Mouse (Mus musculus) heart, embryonic 10.5 days (tissue): ENCODE results near the gene Theg. TPM values are rescaled to one million over a fixed set of nuclear protein-coding genes. Genes with fewer than 3 reads are reported as not detected.

ENCODE experiments used
- DNase-seq: peaks from one replicate; pipeline ENCODE4 v3.0.0-alpha.2; 2017; ENCODE audit warnings: low spot score
- H3K27ac ChIP-seq: fragments of 300-500 bp; sonication (generic); 2 replicates; pipeline ENCODE4 v1.5.1; 2016; ENCODE audit warnings: mild to moderate bottlenecking
- H3K27me3 ChIP-seq: fragments of 300-500 bp; sonication (generic); 2 replicates; pipeline ENCODE4 v1.6.1; 2016; ENCODE audit warnings: mild to moderate bottlenecking; ENCODE audit not compliant: poor library complexity, insufficient read depth, severe bottlenecking
- H3K36me3 ChIP-seq: fragments of 300-500 bp; sonication (generic); 2 replicates; pipeline ENCODE4 v1.6.1; 2016; ENCODE audit warnings: mild to moderate bottlenecking, moderate library complexity
- H3K4me1 ChIP-seq: fragments of 300-500 bp; sonication (generic); 2 replicates; pipeline ENCODE4 v1.6.1; 2016; ENCODE audit warnings: mild to moderate bottlenecking
- H3K4me3 ChIP-seq: fragments of 300-500 bp; sonication (generic); 2 replicates; pipeline ENCODE4 v1.5.1; 2016; ENCODE audit warnings: mild to moderate bottlenecking, moderate library complexity
- H3K9me3 ChIP-seq: fragments of 300-500 bp; sonication (generic); 2 replicates; pipeline ENCODE4 v1.6.1; 2016; ENCODE audit warnings: mild to moderate bottlenecking, moderate library complexity
- WGBS: fragments of 180-500 bp; shearing (Covaris S2); methylation state at CpG from one replicate; pipeline ENCODE4 v1.1.7; 2016; 5-methylcytosine and 5-hydroxymethylcytosine counted together
- polyA plus RNA-seq: library from polyadenylated mRNA; unstranded; fragments of >200 nt; fragmentation: Nextera tagmentation; extraction: Ambion mirVana; gene quantifications from 2 replicates; pipeline ENCODE4 v1.2.1, GENCODE M21; 2016

Theg gene
- polyA plus RNA-seq, 1 experiment from 2014 or later, result not detected

DNA sequence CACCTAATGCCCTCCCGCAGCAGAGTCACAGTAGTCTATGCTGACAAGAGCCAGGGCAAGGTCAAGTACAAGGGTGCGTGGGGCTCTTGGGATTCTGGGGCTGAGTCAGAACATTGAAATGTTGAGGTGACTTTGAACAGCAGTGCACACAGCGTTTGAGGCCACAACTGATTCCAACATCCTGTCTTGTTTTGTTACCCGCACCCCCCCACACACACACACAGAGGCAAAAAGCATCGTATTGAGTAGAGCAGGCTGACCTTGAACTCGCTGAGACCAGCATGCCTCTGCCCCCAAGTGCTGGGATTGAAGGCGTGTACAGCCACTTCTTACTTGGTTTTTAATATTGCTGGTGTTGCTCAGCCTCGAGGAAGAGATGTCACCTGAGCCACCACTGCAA, 12.8 kb downstream of the Theg start:
- Histone ChIP-seq H3K4me1 (no peaks in the 10 kb centered on the region), H3K9me3 (no peaks in the 10 kb centered on the region), H3K36me3 (no peaks in the 10 kb centered on the region), H3K4me3 (no peak overlapping the region), H3K27ac (no peak overlapping the region), H3K27me3 (peaks cover 8% of the 10 kb centered on the region; the same call in 1 of the 2 replicates)
- peak; percentile 61 for DNase-seq
- 83% methylated on average over 8 of the region's 8 CpGs for WGBS

DNA sequence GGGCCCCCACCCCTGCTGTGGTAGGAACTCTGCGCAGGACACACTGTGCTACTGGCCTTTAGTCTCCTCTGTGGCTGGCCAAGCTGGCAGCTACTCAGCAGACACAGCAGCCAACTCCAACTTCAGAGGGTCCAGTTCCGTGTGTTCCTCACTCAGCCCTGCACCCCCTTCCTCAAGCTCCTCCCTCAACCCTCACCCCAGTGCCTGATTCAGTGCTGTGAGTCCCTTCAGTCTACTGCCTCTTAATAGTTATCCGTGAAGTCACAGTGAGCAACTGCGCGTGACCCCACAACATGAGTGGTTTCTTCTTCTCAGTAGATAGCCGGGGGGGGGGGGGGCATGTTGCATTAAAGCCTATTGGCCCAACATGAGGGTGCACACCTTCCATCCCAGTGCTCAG, 13.5 kb downstream of the Theg start:
- no peak overlapping the region for H3K27ac ChIP-seq
- H3K27me3 ChIP-seq, result peaks cover under 1% of the 10 kb centered on the region; the same call in 1 of the 2 replicates
- H3K36me3 ChIP-seq, result no peaks in the 10 kb centered on the region
- no peak overlapping the region for H3K4me3 ChIP-seq
- DNase-seq, result peak; percentile 65
- no peaks in the 10 kb centered on the region for H3K9me3 ChIP-seq
- no peaks in the 10 kb centered on the region for H3K4me1 ChIP-seq
- 80% methylated on average over 6 of the region's 6 CpGs for WGBS

DNA sequence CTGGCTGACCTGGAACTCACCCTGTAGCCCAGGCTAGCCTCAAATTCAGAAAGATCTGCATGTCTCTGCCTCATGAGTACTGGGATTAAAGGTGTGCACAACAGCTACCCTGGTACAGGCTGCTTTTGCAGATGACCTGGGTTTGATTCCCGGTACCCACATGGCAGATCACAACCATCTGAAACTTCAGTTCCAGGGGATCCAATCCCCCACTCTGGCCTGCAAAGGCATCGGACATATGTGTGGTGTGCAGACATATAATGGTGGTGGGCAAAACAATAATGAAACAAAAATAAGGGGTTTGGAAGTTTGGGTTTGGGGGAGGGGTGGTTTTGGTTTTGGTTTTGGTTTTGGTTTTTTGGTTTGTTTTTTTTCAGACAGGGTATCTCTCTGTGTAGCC, 15.8 kb downstream of the Theg start:
- Histone ChIP-seq H3K27ac (no peak overlapping the region), H3K4me3 (no peak overlapping the region), H3K4me1 (no peaks in the 10 kb centered on the region), H3K36me3 (no peaks in the 10 kb centered on the region), H3K27me3 (no peaks in the 10 kb centered on the region), H3K9me3 (no peaks in the 10 kb centered on the region)
- DNase-seq, result peak; percentile 27
- WGBS, result 86% methylated on average over 2 of the region's 2 CpGs

DNA sequence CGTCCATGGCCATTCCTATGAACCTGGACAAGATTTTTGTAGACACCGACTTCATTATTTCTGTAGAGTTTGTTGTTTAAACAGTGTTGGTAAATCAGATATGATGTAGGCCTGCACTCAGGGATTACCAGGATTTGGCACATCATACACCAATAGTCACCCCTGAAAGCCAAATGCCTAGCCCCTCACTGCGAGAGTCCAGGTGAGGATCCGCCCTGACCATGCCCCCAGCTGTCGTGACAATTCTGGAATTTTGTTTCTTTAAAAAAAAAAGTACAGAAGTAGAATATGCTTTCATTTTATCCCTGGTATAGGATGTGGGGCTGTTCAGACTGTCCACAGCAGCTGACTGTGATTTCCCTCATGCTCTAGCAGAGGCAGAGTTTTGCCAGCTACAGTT, 17.2 kb downstream of the Theg start:
- no peak overlapping the region for H3K27ac ChIP-seq
- no peaks in the 10 kb centered on the region for H3K27me3 ChIP-seq
- no peaks in the 10 kb centered on the region for H3K36me3 ChIP-seq
- no peaks in the 10 kb centered on the region for H3K9me3 ChIP-seq
- peak; percentile 58 for DNase-seq
- H3K4me1 ChIP-seq, result no peaks in the 10 kb centered on the region
- no peak overlapping the region for H3K4me3 ChIP-seq
- 84% methylated on average over 5 of the region's 5 CpGs for WGBS

DNA sequence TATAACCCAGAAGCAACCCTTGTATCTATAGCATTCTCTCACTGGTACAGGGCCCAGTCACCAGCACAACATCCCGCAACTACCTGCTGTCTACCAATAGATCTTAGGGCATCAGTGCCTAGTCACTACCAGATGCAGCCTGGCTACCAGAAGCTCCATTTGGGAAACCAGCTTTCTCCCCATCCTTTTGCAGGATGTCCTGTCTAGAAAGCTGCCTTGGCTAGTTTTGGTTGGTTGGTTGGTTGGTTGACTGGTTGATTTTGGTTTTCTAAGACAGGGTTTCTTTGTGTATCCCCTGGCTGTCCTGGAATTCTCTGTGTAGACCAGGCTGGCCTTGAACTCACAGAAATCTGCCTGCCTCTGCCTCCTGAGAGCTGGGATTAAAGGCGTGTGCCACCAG, 27.4 kb downstream of the Theg start:
- H3K4me3 ChIP-seq, result no peak overlapping the region
- H3K4me1 ChIP-seq, result peaks cover 4% of the 10 kb centered on the region; the same call in 1 of the 2 replicates
- no peak overlapping the region for H3K27ac ChIP-seq
- H3K36me3 ChIP-seq, result no peaks in the 10 kb centered on the region
- no peaks in the 10 kb centered on the region for H3K9me3 ChIP-seq
- DNase-seq, result peak; percentile 55
- 91% methylated on average over 2 of the region's 2 CpGs for whole genome bisulfite sequencing
- no peaks in the 10 kb centered on the region for H3K27me3 ChIP-seq

DNA sequence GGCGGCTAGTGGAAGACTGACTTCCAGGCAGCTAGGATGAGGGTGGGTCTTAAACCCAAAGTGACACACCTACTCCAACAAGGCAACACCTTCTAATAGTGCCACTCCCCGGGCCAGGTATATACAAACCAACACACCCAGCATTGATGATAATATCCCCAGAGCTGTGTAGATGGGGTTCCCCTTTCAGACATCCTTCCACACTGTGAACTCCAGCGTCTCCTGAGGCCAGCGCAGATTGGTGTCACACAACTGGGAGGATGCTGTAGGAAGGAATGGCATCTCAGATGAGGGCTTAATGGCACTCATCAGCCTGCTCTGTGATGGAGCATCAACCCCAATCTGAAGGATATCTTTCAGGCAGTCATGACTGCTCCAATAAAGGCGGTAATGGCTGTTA, 29.6 kb downstream of the Theg start:
- no peaks in the 10 kb centered on the region for H3K36me3 ChIP-seq
- no peak overlapping the region for H3K27ac ChIP-seq
- peaks cover 23% of the 10 kb centered on the region for H3K4me1 ChIP-seq
- no peak overlapping the region for H3K4me3 ChIP-seq
- DNase-seq, result peak; percentile 59
- H3K9me3 ChIP-seq, result no peaks in the 10 kb centered on the region
- no peaks in the 10 kb centered on the region for H3K27me3 ChIP-seq
- 89% methylated on average over 5 of the region's 5 CpGs for WGBS

DNA sequence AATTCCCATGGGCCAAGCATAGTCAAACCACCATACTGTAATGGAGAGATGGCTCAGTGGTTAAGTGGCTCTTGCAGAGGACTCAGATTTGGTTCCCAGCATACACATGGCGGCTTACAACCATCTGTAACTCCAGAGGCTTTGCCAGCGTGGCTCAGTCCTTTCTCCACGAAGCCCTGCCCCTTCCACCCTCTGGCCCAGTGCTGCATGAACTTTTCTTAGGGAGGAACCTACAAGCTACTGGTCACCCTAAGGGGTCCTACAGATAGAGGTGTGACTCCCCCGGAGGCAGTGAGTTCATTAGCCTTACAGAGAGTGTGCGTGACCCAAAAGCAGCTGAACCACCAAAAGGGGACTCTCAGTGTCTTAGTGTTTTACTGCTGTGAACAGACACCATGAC, 30.2 kb downstream of the Theg start:
- Histone ChIP-seq H3K27me3 (no peaks in the 10 kb centered on the region), H3K4me1 (peaks cover 27% of the 10 kb centered on the region), H3K36me3 (no peaks in the 10 kb centered on the region), H3K27ac (no peak overlapping the region), H3K4me3 (no peak overlapping the region), H3K9me3 (no peaks in the 10 kb centered on the region)
- WGBS, result 84% methylated on average over 5 of the region's 5 CpGs
- peak; percentile 68 for DNase-seq

DNA sequence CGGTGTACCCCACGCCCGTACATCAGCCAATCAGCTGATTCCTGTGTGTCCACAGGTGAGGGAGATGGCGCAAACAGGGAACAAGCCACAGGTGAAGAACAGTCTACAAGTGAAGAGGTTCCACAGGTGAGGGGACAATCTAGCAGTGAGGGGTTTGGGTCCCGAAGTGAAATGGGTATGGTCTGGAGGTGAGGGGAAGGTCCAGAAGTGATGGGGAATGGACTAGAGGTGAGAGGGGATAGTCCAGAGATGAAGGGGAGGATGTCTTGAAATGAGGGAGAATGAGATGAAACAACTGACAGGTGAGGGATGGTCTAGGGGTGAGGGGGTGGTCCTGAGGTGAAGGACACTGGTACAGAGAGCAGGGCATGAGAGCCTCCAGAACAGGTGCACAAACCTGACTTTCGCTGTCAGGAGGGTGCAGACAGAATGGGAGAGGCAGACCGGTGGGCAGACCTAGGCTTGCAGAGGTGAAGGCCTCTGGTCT, 31.9 kb downstream of the Theg start:
- Histone ChIP-seq H3K27ac (peak overlapping the region; percentile 95), H3K4me1 (peaks cover 27% of the 10 kb centered on the region), H3K9me3 (no peaks in the 10 kb centered on the region), H3K4me3 (peak overlapping the region; percentile 93), H3K36me3 (peaks cover under 1% of the 10 kb centered on the region), H3K27me3 (no peaks in the 10 kb centered on the region)
- 24% methylated on average over 7 of the region's 7 CpGs for WGBS
- DNase-seq, result peak; percentile 67

DNA sequence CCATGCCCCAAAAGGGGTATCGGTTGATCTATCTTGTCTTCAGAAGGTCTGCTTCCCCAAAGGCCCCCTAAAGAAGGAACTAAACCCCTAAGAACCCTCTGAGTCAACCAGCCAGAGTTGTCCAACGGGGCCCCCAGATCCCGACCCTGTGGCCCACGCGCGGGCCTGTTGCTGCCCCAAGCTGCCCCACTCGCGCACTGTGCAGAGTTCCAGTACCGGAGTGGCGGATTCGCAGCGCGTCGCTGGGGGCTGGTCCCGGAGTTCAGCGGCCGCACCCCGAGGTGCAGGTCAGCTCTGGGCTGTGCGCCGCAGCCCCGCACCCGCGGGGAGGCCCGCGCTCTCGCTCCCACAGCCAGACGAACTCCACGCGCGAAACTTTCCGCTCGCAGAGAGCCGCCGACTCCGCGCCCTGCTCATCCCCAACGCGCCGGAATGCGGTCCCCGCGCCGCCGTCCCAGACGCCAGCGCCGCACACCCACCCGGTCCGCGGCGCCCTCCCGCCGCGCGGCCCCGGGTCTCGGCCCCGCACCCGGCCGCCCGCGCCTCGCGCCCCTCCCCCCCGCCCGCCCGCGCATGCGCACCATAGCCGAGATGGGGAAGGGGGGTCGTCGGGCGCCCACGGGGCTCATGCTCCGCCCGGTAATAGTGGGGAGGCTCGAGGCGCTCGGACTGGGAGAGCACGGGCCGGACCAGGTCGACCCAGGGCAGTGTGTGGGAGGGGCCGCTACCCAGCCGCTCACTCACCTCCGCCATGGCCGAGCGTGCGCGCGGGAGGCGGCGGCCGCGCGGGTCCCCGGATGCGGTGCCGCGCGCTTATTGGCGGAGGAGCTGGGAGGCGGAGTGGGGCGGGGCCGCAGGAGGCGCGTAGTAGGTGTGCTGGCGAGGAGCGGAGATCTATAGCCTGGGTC, 32.5 kb downstream of the Theg start, which contains the start of gene Mier2:
Gene Mier2, minus strand, starts transcription at position 870 of the 908 bp plus-strand sequence.
- 1% methylated on average over 102 of the region's 108 CpGs for WGBS
- Histone ChIP-seq H3K27me3 (no peaks in the 10 kb centered on the region), H3K4me3 (peak within 1 kb of the TSS; percentile 93), H3K4me1 (peaks cover 27% of the 10 kb centered on the region), H3K27ac (peak within 1 kb of the TSS; percentile 95), H3K9me3 (no peaks in the 10 kb centered on the region), H3K36me3 (peaks cover 7% of the 10 kb centered on the region)
- peak; percentile 86 for DNase-seq

DNA sequence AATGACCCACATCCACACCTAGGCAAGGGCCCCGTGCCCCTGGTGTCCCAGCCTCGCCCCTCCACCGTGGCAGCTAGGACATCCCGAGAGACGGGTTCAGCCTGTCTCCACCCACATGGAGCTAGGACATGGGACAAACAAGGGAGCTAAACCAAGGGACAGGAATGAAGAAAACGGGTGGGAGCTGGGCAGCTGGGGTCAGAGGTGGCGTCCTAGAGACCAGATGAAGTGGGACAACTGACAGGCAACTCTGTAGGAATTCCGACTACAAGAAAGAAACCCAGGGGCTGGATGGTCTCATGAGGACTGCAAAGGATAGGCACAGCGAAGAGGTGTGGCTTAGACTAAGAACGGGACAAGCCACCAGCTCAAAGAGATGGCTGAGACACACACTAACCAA, 33.4 kb downstream of the Theg start:
- H3K4me3 ChIP-seq, result peak overlapping the region; percentile 93
- H3K4me1 ChIP-seq, result peaks cover 32% of the 10 kb centered on the region
- DNase-seq, result peak; percentile 74
- 32% methylated on average over 10 of the region's 10 CpGs for WGBS
- H3K27me3 ChIP-seq, result no peaks in the 10 kb centered on the region
- H3K36me3 ChIP-seq, result peaks cover 16% of the 10 kb centered on the region
- no peaks in the 10 kb centered on the region for H3K9me3 ChIP-seq
- no peak overlapping the region for H3K27ac ChIP-seq

DNA sequence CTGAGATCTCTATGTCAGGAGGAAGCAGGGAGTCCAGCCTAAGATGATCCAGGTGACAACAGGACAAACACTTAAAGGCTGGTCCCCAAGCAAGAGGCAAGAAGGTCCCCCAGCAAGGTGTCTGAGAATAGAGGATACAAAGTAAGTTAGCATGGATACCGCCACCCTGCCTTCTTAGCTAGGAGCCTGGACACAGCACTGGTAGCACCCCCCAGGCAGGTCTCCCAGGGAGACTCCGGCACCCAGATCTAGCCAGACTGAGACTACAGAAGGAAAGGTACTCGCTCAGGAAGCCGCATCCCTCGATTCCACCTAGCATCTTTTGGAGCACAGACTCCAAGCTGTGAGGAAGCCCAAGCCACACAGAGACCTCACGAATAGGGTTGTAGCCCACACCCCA, 34.0 kb downstream of the Theg start:
- Histone ChIP-seq H3K36me3 (peaks cover 22% of the 10 kb centered on the region), H3K9me3 (no peaks in the 10 kb centered on the region), H3K4me1 (peaks cover 32% of the 10 kb centered on the region), H3K27me3 (no peaks in the 10 kb centered on the region), H3K27ac (no peak overlapping the region), H3K4me3 (no peak overlapping the region)
- 86% methylated on average over 6 of the region's 6 CpGs for WGBS
- DNase-seq, result peak; percentile 75

DNA sequence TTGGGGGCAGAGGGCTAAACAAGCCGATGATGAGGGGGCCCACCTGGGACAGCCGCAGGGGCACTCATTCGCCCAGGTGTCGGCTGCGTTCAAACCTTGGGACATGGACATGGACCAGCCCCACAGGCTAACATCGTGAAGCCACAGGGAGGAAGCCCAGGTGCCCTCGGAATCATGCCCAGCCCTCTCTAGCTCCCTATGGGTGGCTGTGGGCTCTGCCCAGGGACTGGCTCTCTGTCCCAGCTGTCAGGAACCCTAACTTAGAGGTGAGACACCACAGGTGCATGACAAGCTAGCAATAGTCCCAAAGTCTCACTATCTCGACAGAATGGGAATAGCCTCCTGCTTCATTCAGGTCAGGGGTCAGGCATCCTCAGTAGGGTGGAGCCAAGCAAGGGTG, 34.6 kb downstream of the Theg start:
- H3K4me1 ChIP-seq, result peaks cover 33% of the 10 kb centered on the region
- 89% methylated on average over 8 of the region's 8 CpGs for WGBS
- H3K36me3 ChIP-seq, result peaks cover 28% of the 10 kb centered on the region
- H3K27me3 ChIP-seq, result no peaks in the 10 kb centered on the region
- H3K27ac ChIP-seq, result no peak overlapping the region
- H3K9me3 ChIP-seq, result no peaks in the 10 kb centered on the region
- H3K4me3 ChIP-seq, result no peak overlapping the region
- DNase-seq, result peak; percentile 68

DNA sequence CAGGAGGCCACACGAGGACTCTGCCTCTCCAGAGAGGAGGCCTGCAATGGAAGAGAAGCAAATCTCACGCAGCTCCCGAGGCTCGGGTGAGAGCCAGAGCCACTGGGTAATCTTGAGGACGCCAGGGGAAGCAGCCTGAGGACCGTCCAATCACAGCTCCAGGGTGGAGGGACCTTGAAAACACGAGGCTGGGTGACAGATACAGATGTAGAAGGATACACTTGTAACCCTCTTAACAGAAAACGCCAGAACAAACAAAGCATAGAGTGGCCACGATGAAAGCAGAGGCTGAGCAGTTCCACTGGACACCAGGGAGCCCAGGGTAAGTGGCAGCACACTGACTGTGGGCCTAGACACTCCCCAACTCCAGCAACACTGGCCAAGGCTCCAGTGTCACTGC, 36.8 kb downstream of the Theg start:
- WGBS, result 79% methylated on average over 9 of the region's 9 CpGs
- H3K4me3 ChIP-seq, result no peak overlapping the region
- no peaks in the 10 kb centered on the region for H3K9me3 ChIP-seq
- H3K27ac ChIP-seq, result no peak overlapping the region
- H3K4me1 ChIP-seq, result peaks cover 40% of the 10 kb centered on the region
- DNase-seq, result peak; percentile 70
- H3K36me3 ChIP-seq, result peaks cover 49% of the 10 kb centered on the region
- no peaks in the 10 kb centered on the region for H3K27me3 ChIP-seq
